ENCODE assay signal across 9 mouse cellular contexts in the genomic region with DNA sequence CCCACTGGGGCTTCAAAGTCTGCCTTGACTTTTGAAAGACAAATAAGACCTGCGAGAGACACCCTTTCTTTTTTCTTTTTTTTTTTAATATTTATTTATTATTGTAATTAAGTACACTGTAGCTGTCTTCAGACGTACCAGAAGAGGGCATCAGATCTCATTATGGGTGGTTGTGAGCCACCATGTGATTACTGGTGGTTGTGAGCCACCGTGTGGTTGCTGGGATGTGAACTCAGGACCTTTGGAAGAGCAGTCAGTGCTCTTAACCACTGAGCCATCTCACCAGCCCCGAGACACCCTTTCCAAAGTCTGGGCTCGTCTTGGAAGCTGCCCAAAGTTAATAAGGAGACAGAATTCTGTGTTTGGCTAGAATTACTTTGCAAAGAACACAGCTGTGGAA. TPM values are rescaled to one million over a fixed set of nuclear protein-coding genes. Genes with fewer than 3 reads are reported as not detected.
DNase-seq lines count a peak whose midpoint lies in the region; ATAC-seq and TF ChIP-seq lines count a peak whose summit lies in the region.
"Not testable (repeated sequence)": the region's sequence is repeated elsewhere in the genome, so short reads cannot be mapped to it uniquely, and the experiment has no call there.
"Had no signal": no experiment of that assay in that cellular context is flagged by ENCODE, and none has a peak within 500 bp of the region (broad histone marks: within the 10 kb centered on the region; RNA-seq: fewer than 3 reads in every experiment).

No protein-coding gene starts in this region.

- DNase-seq in CH12.LX (ENCODE audit: extremely low read depth); liver, embryonic 14.5 days (ENCODE audit: low read depth in 3 of 3, low spot score in 3 of 3): not testable (repeated sequence)
- peak; percentile 47 for DNase-seq in brain, adult 2 months (ENCODE audit: low read depth, low spot score)
- DNase-seq in forebrain, embryonic 14.5 days (ENCODE audit: low spot score): peak; percentile 48
- peak; percentile 44 for DNase-seq in kidney, postnatal 14 days
- peak; percentile 36 for DNase-seq in thymus, postnatal 14 days

- peak in 1 of 2 experiments; percentile 72; a peak in 2 of 4 replicates for TF ChIP-seq CTCF in CH12.LX (conservative IDR thresholded peaks at IDR 0.05 in 1 of 2, IDR thresholded peaks at IDR 0.05 in 1 of 2; ENCODE audit: low read depth in 2 of 2, low read length in 2 of 2)
- TF ChIP-seq CTCF in liver, embryonic 14.5 days (IDR thresholded peaks at IDR 0.05; ENCODE audit: low read depth): peak; percentile 56

- WGBS in forebrain, embryonic 14.5 days: 27% methylated on average over 5 of the region's 5 CpGs
- WGBS in hindbrain, embryonic 15.5 days: 53% methylated on average over 5 of the region's 5 CpGs
- 30% methylated on average over 5 of the region's 5 CpGs for WGBS in liver, embryonic 14.5 days (ENCODE audit: insufficient replicate concordance)

- peaks cover 0 to 17% of the 10 kb centered on the region in 2 experiments for H3K36me3 ChIP-seq in CH12.LX (replicated peaks in 1 of 2; ENCODE audit: control insufficient read depth in 1 of 2, insufficient read depth in 1 of 2, low read length in 1 of 2)
- peaks cover 51% of the 10 kb centered on the region for H3K36me3 ChIP-seq in forebrain, embryonic 14.5 days (ENCODE audit: control insufficient read depth, insufficient read depth, low read length)
- H3K36me3 ChIP-seq in hindbrain, embryonic 15.5 days: peaks cover 29% of the 10 kb centered on the region
- not testable (repeated sequence) for H3K36me3 ChIP-seq in liver, embryonic 14.5 days (replicated peaks; ENCODE audit: control insufficient read depth, insufficient read depth, low read depth)

- ATAC-seq in forebrain, embryonic 14.5 days; hindbrain, embryonic 15.5 days (ENCODE audit: low FRiP score, low read depth): not testable (repeated sequence)
- ATAC-seq in liver, embryonic 14.5 days (ENCODE audit: insufficient read depth): peak; percentile 62; the same call in 1 of the 2 replicates
- ATAC-seq in megakaryocyte progenitor cell, adult 5-6 weeks (replicated peaks; ENCODE audit: poor library complexity): 0 out of 2 replicates have a peak, but pooled peaks have one; percentile 19

- TF ChIP-seq EP300 in CH12.LX (IDR thresholded peaks at IDR 0.05; ENCODE audit: low read length); liver, embryonic 14.5 days (IDR thresholded peaks at IDR 0.05; ENCODE audit: low read depth): not testable (repeated sequence)

- H3K27ac ChIP-seq in CH12.LX (ENCODE audit: insufficient read depth, low read depth); forebrain, embryonic 14.5 days (ENCODE audit: low read depth, low read length); liver, embryonic 14.5 days: not testable (repeated sequence)
- 0 out of 2 replicates have a peak overlapping the region, but pooled peaks have one; percentile 1 for H3K27ac ChIP-seq in hindbrain, embryonic 15.5 days (replicated peaks)

- dilution Hi-C loops in CH12.LX (cut with MboI; ENCODE audit: extremely low pct_ligation_motif_present, extremely low pct_unique_long_range_greater_than_20kb, low sequenced_read_pairs): not testable (repeated sequence)

- not testable (repeated sequence) for H3K9ac ChIP-seq in CH12.LX (ENCODE audit: insufficient read depth, low read depth); forebrain, embryonic 14.5 days (ENCODE audit: low read length); hindbrain, embryonic 15.5 days; liver, embryonic 14.5 days (replicated peaks)

- in situ Hi-C loops in CH12.LX (cut with MboI; ENCODE audit: low pct_ligation_motif_present, low pct_unique_long_range_greater_than_20kb, low sequenced_read_pairs): loop anchor here (5.0 kb wide), 1 partner anchor 295 kb away; no protein-coding TSS in a partner anchor

- not testable (repeated sequence) for H3K4me2 ChIP-seq in CH12.LX (ENCODE audit: insufficient read depth, low read depth, poor library complexity, severe bottlenecking); forebrain, embryonic 14.5 days (ENCODE audit: low read length); hindbrain, embryonic 15.5 days
- peak overlapping the region; percentile 19; the same call in 1 of the 2 replicates for H3K4me2 ChIP-seq in liver, embryonic 14.5 days (ENCODE audit: low read depth)

- not testable (repeated sequence) for TF ChIP-seq POLR2A in CH12.LX (IDR thresholded peaks at IDR 0.05; ENCODE audit: low read depth, low read length)

- H3K79me2 ChIP-seq in CH12.LX (replicated peaks; ENCODE audit: control insufficient read depth, extremely low read depth, insufficient read depth, poor library complexity, severe bottlenecking): not testable (repeated sequence)

- H3K4me1 ChIP-seq in CH12.LX (ENCODE audit: control insufficient read depth in 1 of 2, insufficient read depth in 2 of 2); forebrain, embryonic 14.5 days (ENCODE audit: control insufficient read depth, insufficient read depth, low read length); liver, embryonic 14.5 days (replicated peaks; ENCODE audit: control insufficient read depth in 2 of 2, insufficient read depth in 2 of 2, low read length in 1 of 2): not testable (repeated sequence)
- 0 out of 2 replicates have a peak, but pooled peaks cover 17% of the 10 kb centered on the region for H3K4me1 ChIP-seq in hindbrain, embryonic 15.5 days (replicated peaks)

- peak; percentile 44 for TF ChIP-seq RAD21 in CH12.LX (IDR thresholded peaks at IDR 0.05; ENCODE audit: low read depth, low read length)

- not testable (repeated sequence) for H3K27me3 ChIP-seq in CH12.LX (replicated peaks); forebrain, embryonic 14.5 days (replicated peaks; ENCODE audit: control insufficient read depth, insufficient read depth, low read length); hindbrain, embryonic 15.5 days; liver, embryonic 14.5 days (ENCODE audit: control insufficient read depth, insufficient read depth, low read length)

- H3K9me3 ChIP-seq in CH12.LX (replicated peaks; ENCODE audit: low read length); forebrain, embryonic 14.5 days (replicated peaks; ENCODE audit: control insufficient read depth, low read length); hindbrain, embryonic 15.5 days; liver, embryonic 14.5 days (ENCODE audit: control insufficient read depth, low read length): not testable (repeated sequence)

- H3K4me3 ChIP-seq in CH12.LX (replicated peaks in 1 of 3; ENCODE audit: low read depth in 2 of 3, low read length in 2 of 3, poor library complexity in 1 of 3); forebrain, embryonic 14.5 days (ENCODE audit: low read depth, low read length); hindbrain, embryonic 15.5 days; liver, embryonic 14.5 days (ENCODE audit: insufficient read depth in 1 of 2, low read depth in 2 of 2, low read length in 2 of 2): not testable (repeated sequence)

TF ChIP-seq in CH12.LX, 34 proteins besides CTCF, POLR2A, EP300 and RAD21:
- TF ChIP-seq ZNF384 (IDR thresholded peaks at IDR 0.05; ENCODE audit: low read depth, low read length) (peak; percentile 17; the same call in 1 of the 2 replicates), SMC3 (IDR thresholded peaks at IDR 0.05; ENCODE audit: low read depth, low read length) (peak; percentile 38)

RNA-seq across cellular contexts. Expression of a gene that starts 36.0 kb away (rescaled TPM):
- total RNA-seq in CH12.LX (2012; rRNA removed) (86.8 and 90.3 TPM in 2 replicates), CH12.LX (2014; rRNA removed) (57.7 and 58.6 TPM in 2 replicates)
- 114 and 124 TPM in 2 replicates for polyA plus RNA-seq in CH12.LX (2012; ENCODE audit: insufficient read length, low read depth)
- polyA plus RNA-seq in forebrain, embryonic 14.5 days (2014; fragmentation: Nextera tagmentation; extraction: Ambion mirVana): 73.8 and 94.0 TPM in 2 replicates
- 66.4 and 70.3 TPM in 2 replicates for polyA plus RNA-seq in hindbrain, embryonic 15.5 days (2015; fragmentation: Nextera tagmentation; extraction: Ambion mirVana)
- polyA plus RNA-seq in liver, embryonic 14.5 days (2012; rRNA removed): 15.7 and 20.7 TPM in 2 replicates
- 46.5 and 47.5 TPM in 2 replicates for polyA plus RNA-seq in liver, embryonic 14.5 days (2014; fragmentation: Nextera tagmentation; extraction: Ambion mirVana)
- total RNA-seq in megakaryocyte progenitor cell, adult 5-6 weeks (2015): 71.3 and 89.1 TPM in 2 replicates
- total RNA-seq in megakaryocyte progenitor cell, adult 5-6 weeks (2017): 53.6 and 69.9 TPM in 2 replicates

RNA-seq across cellular contexts. Expression of a gene that starts 52.5 kb away (rescaled TPM):
- 0.59 and 0.92 TPM in 2 replicates for total RNA-seq in CH12.LX (2012; rRNA removed)
- 0.46 and 0.62 TPM in 2 replicates for total RNA-seq in CH12.LX (2014; rRNA removed)
- polyA plus RNA-seq in CH12.LX (2012; ENCODE audit: insufficient read length, low read depth): 1.6 and 1.7 TPM in 2 replicates
- polyA plus RNA-seq in forebrain, embryonic 14.5 days (2014; fragmentation: Nextera tagmentation; extraction: Ambion mirVana): 0.37 TPM in 1 of 2 replicates, not detected in the other
- polyA plus RNA-seq in hindbrain, embryonic 15.5 days (2015; fragmentation: Nextera tagmentation; extraction: Ambion mirVana): 0.62 and 0.67 TPM in 2 replicates
- polyA plus RNA-seq in liver, embryonic 14.5 days (2012; rRNA removed): 0.41 and 0.44 TPM in 2 replicates
- polyA plus RNA-seq in liver, embryonic 14.5 days (2014; fragmentation: Nextera tagmentation; extraction: Ambion mirVana): 0.14 and 0.18 TPM in 2 replicates
- 0.32 and 0.86 TPM in 2 replicates for total RNA-seq in megakaryocyte progenitor cell, adult 5-6 weeks (2015)
- total RNA-seq in megakaryocyte progenitor cell, adult 5-6 weeks (2017): 0.37 and 0.81 TPM in 2 replicates
- total RNA-seq: ES-E14 had no signal
